ENCODE assay signal across 9 mouse cellular contexts in the genomic region with DNA sequence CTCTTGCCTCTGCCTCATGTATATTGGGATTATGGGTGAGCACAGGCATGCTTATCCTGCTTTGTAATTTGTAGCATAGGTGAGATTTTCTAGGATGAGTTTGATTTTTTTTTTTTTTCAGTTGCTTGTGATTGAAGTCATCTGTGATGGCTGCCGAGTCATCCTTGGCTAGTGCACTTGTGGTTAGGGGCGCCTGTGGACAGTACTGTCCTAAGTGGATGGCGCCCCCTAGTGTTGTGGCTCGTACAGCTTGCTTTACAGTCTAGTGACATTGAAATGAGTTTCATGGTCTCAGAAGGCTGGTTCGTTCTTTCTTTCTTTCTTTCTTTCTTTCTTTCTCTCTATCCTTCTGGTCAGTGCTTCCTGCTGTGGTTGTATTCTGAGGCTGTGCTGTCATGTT. TPM values are rescaled to one million over a fixed set of nuclear protein-coding genes. Genes with fewer than 3 reads are reported as not detected.
DNase-seq lines count a peak whose midpoint lies in the region; ATAC-seq and TF ChIP-seq lines count a peak whose summit lies in the region.
"Had no signal": no experiment of that assay in that cellular context is flagged by ENCODE, and none has a peak within 500 bp of the region (broad histone marks: within the 10 kb centered on the region; RNA-seq: fewer than 3 reads in every experiment).

No protein-coding gene starts in this region.

- no peak overlapping the region for H3K4me2 ChIP-seq in kidney, embryonic 15.5 days
- H3K4me2 ChIP-seq: lung, embryonic 15.5 days had no signal

- no peaks in the 10 kb centered on the region for H3K9me3 ChIP-seq in kidney, embryonic 15.5 days (replicated peaks)
- H3K9me3 ChIP-seq: lung, embryonic 15.5 days had no signal

- no peak overlapping the region for H3K4me3 ChIP-seq in kidney, adult 2 months (ENCODE audit: insufficient read depth, low read depth, low read length)
- H3K4me3 ChIP-seq in kidney, embryonic 15.5 days (replicated peaks): no peak overlapping the region
- H3K4me3 ChIP-seq in spleen, adult 2 months (ENCODE audit: extremely low read depth, insufficient read depth, insufficient read length): no peak overlapping the region
- H3K4me3 ChIP-seq: lung, embryonic 15.5 days had no signal

- intact Hi-C loops in left cerebral cortex, postnatal 25 days (cut with DNase I): loop anchor here (1.0 kb wide), 1 partner anchor 115 kb away; no protein-coding TSS in a partner anchor

- H3K27me3 ChIP-seq in kidney, adult 2 months (replicated peaks; ENCODE audit: control insufficient read depth, insufficient read depth, low read length): no peaks in the 10 kb centered on the region
- H3K27me3 ChIP-seq in kidney, embryonic 15.5 days: no peaks in the 10 kb centered on the region
- no peaks in the 10 kb centered on the region for H3K27me3 ChIP-seq in spleen, adult 2 months (ENCODE audit: control insufficient read depth, insufficient read depth, low read length)
- H3K27me3 ChIP-seq: lung, embryonic 15.5 days had no signal

- TF ChIP-seq POLR2A in kidney, adult 2 months (IDR thresholded peaks at IDR 0.05; ENCODE audit: low read depth, low read length): no peak
- no peak for TF ChIP-seq POLR2A in spleen, adult 2 months (IDR thresholded peaks at IDR 0.05; ENCODE audit: low read depth, low read length)

- no peak for ATAC-seq in kidney, embryonic 15.5 days (replicated peaks; ENCODE audit: low FRiP score)
- ATAC-seq in megakaryocyte, adult 5-6 weeks (ENCODE audit: poor library complexity, severe bottlenecking): no peak

- 58% methylated on average over 5 of the region's 5 CpGs for WGBS in kidney, adult 2 months
- 65% methylated on average over 5 of the region's 5 CpGs for WGBS in kidney, embryonic 15.5 days
- 44% methylated on average over 5 of the region's 5 CpGs for WGBS in spleen, adult 2 months

- no peaks in the 10 kb centered on the region for H3K36me3 ChIP-seq in kidney, adult 2 months (ENCODE audit: control insufficient read depth, insufficient read depth, low read length)
- H3K36me3 ChIP-seq in kidney, embryonic 15.5 days: no peaks in the 10 kb centered on the region
- H3K36me3 ChIP-seq in spleen, adult 2 months (ENCODE audit: control insufficient read depth, insufficient read depth, low read length): no peaks in the 10 kb centered on the region
- H3K36me3 ChIP-seq: lung, embryonic 15.5 days had no signal

- H3K27ac ChIP-seq in kidney, adult 2 months (ENCODE audit: insufficient read depth, low read depth, low read length): no peak overlapping the region
- no peak overlapping the region for H3K27ac ChIP-seq in kidney, embryonic 15.5 days
- H3K27ac ChIP-seq in spleen, adult 2 months (ENCODE audit: insufficient read depth, low read length): no peak overlapping the region
- H3K27ac ChIP-seq: lung, embryonic 15.5 days had no signal

- peak; percentile 63 for TF ChIP-seq CTCF in kidney, adult 2 months (conservative IDR thresholded peaks at IDR 0.05; ENCODE audit: insufficient read depth, insufficient read length, low read depth, low read length)
- TF ChIP-seq CTCF in spleen, adult 2 months (IDR thresholded peaks at IDR 0.05; ENCODE audit: extremely low read depth, insufficient read depth, insufficient read length, insufficient replicate concordance): peak; percentile 25; the same call in 1 of the 2 replicates

- peak; percentile 35 for DNase-seq in kidney, adult 2 months
- peak; percentile 26 for DNase-seq in CD4-positive helper T cell, adult 2 months (ENCODE audit: low read depth, low spot score)
- DNase-seq in MEL-GATA-1-ER (ENCODE audit: extremely low read depth, low read depth): peak; percentile 2
- DNase-seq in cerebellum, postnatal 14 days: peak; percentile 85 to 95
- peak; percentile 49 to 64 for DNase-seq in left cerebral cortex, postnatal 25 days (ENCODE audit: low spot score in 2 of 2)
- peak in 1 of 2 experiments; percentile 47 for DNase-seq in spleen, adult 2 months (ENCODE audit: low read depth in 1 of 2, low spot score in 2 of 2)

- H3K9ac ChIP-seq in kidney, embryonic 15.5 days: no peak overlapping the region
- H3K9ac ChIP-seq: lung, embryonic 15.5 days had no signal

- peaks cover 12% of the 10 kb centered on the region for H3K4me1 ChIP-seq in kidney, adult 2 months (ENCODE audit: control insufficient read depth, insufficient read depth, low read length)
- H3K4me1 ChIP-seq in kidney, embryonic 15.5 days: peaks cover 21% of the 10 kb centered on the region
- H3K4me1 ChIP-seq in spleen, adult 2 months (ENCODE audit: control insufficient read depth, insufficient read depth, insufficient read length): 0 out of 2 replicates have a peak, but pooled peaks cover 2% of the 10 kb centered on the region
- H3K4me1 ChIP-seq: lung, embryonic 15.5 days had no signal

RNA-seq across cellular contexts. Expression of a gene that starts 16.1 kb away (rescaled TPM):
- 20.7 and 23.4 TPM in 2 replicates for polyA plus RNA-seq in kidney, adult 2 months (2012; rRNA removed)
- 10.8 and 13.1 TPM in 2 replicates for polyA plus RNA-seq in kidney, embryonic 15.5 days (2015; fragmentation: Nextera tagmentation; extraction: Ambion mirVana)
- total RNA-seq in left cerebral cortex, postnatal 25 days (2021): 10 to 100 TPM; 57.5 to 62.0 TPM
- polyA plus RNA-seq in spleen, adult 2 months (2012; rRNA removed): 18.0 and 22.3 TPM in 2 replicates
- 9.6 and 11.8 TPM in 2 replicates for total RNA-seq in megakaryocyte, adult 5-6 weeks (2015)
- 7.1 and 17.9 TPM in 2 replicates for total RNA-seq in megakaryocyte, adult 5-6 weeks (2017)
